Mouse (Mus musculus): ENCODE measurements around the gene Gm20509. TPM values are rescaled to one million over a fixed set of nuclear protein-coding genes. Genes with fewer than 3 reads are reported as not detected.

Gm20509 gene
- total and polyA plus RNA-seq, 3 experiments = not detected

DNA sequence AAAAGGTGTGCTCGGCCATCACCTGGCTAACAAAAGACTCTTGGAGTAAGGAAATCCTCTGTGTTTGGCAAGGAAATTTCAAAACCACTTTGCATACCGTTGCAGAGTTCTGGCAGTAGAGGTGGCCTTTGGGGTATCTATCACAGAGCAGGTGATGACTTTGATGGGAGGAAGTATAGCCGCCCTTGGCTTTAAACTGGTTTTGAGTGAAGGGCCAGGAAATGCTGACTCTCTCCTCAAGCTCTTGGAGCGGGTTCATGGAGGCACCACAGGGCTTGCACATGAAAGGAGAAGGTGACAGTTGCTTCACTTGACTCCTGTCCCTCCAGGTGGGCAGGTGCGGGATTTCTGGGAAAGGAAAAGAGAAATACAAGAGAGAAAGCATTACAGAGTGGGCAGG, 14.7 kb upstream of the Gm20509 start:
- Histone ChIP-seq H3K4me2 (ENCODE audit: insufficient read depth, low read depth, poor library complexity, severe bottlenecking) (no peak overlapping the region), H3K27ac (ENCODE audit: insufficient read depth, low read depth) (no peak overlapping the region), H3K4me1 (ENCODE audit: control insufficient read depth in 1 of 2, insufficient read depth in 2 of 2) (peaks cover 7 to 76% of the 10 kb centered on the region in 2 experiments; a peak in 3 of 4 replicates), H3K9me3 (replicated peaks; ENCODE audit: low read length) (no peaks in the 10 kb centered on the region), H3K36me3 (replicated peaks in 1 of 2; ENCODE audit: control insufficient read depth in 1 of 2, insufficient read depth in 1 of 2, low read length in 1 of 2) (peaks cover 12 to 32% of the 10 kb centered on the region in 2 experiments), H3K4me3 (replicated peaks in 1 of 3; ENCODE audit: low read depth in 2 of 3, low read length in 2 of 3, poor library complexity in 1 of 3) (no peak overlapping the region), H3K27me3 (replicated peaks) (no peaks in the 10 kb centered on the region), H3K9ac (ENCODE audit: insufficient read depth, low read depth) (no peak overlapping the region), H3K79me2 (replicated peaks; ENCODE audit: control insufficient read depth, extremely low read depth, insufficient read depth, poor library complexity, severe bottlenecking) (no peaks in the 10 kb centered on the region)
- no peak for TF ChIP-seq UBTF (IDR thresholded peaks at IDR 0.05; ENCODE audit: low read depth, low read length)
- no peak for DNase-seq (ENCODE audit: extremely low read depth)
- in situ Hi-C loops (cut with MboI; ENCODE audit: low pct_ligation_motif_present, low pct_unique_long_range_greater_than_20kb, low sequenced_read_pairs) (loop anchor here (25.0 kb wide), 1 partner anchor 325 kb away; no protein-coding TSS in a partner anchor), dilution Hi-C loops (cut with MboI; ENCODE audit: extremely low pct_ligation_motif_present, extremely low pct_unique_long_range_greater_than_20kb, low sequenced_read_pairs) (no loop called here)

DNA sequence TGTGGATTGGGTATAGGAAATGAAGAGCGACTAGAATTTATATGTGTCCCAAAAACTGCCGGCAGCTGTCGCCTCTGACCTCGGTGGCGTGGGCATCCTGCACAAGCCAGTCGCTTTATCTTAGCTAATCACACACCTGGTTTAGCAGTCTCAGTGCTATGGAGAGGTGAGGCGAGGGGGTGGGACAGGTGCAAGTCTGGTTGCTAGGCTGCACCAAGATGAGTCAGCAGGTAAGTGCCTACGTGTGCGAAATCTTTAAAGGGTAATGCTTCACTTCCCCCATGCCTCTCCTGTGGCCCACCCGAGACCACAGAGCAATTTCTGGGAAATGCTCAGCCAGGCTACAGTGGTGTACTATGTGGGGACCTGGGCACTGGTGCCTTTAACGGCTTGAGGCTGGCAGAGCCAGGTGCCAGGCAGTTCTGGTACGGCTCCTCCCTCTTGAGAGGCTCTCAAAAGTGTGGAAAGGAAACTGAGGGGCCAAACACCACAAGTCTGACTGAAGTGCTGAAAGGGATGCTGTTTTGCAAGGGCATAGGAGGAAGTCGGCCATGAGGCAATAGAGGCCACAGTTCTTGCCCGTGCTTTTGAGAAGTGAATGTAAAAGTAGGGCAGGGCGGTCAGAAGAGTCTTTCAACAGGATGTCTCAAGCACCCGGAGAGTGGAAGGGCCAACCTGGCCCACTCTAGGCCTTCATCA, 12.9 kb upstream of the Gm20509 start:
- Histone ChIP-seq H3K27me3 (replicated peaks) (no peaks in the 10 kb centered on the region), H3K9me3 (replicated peaks; ENCODE audit: low read length) (no peaks in the 10 kb centered on the region), H3K4me3 (replicated peaks in 1 of 3; ENCODE audit: low read depth in 2 of 3, low read length in 2 of 3, poor library complexity in 1 of 3) (no peak overlapping the region), H3K9ac (ENCODE audit: insufficient read depth, low read depth) (no peak overlapping the region), H3K4me1 (ENCODE audit: control insufficient read depth in 1 of 2, insufficient read depth in 2 of 2) (peaks cover 2 to 61% of the 10 kb centered on the region in 2 experiments; a peak in 2 of 4 replicates), H3K79me2 (replicated peaks; ENCODE audit: control insufficient read depth, extremely low read depth, insufficient read depth, poor library complexity, severe bottlenecking) (no peaks in the 10 kb centered on the region), H3K4me2 (ENCODE audit: insufficient read depth, low read depth, poor library complexity, severe bottlenecking) (no peak overlapping the region), H3K36me3 (replicated peaks in 1 of 2; ENCODE audit: control insufficient read depth in 1 of 2, insufficient read depth in 1 of 2, low read length in 1 of 2) (peaks cover 12 to 31% of the 10 kb centered on the region in 2 experiments), H3K27ac (ENCODE audit: insufficient read depth, low read depth) (no peak overlapping the region)
- TF ChIP-seq MAX (IDR thresholded peaks at IDR 0.05; ENCODE audit: low read length) = no peak
- 0 out of 2 replicates have a peak, but pooled peaks have one; percentile 29 for TF ChIP-seq MAFK (IDR thresholded peaks at IDR 0.05; ENCODE audit: insufficient replicate concordance, low read length)
- DNase-seq (ENCODE audit: extremely low read depth) = peak; percentile 53
- in situ Hi-C loops (cut with MboI; ENCODE audit: low pct_ligation_motif_present, low pct_unique_long_range_greater_than_20kb, low sequenced_read_pairs) = loop anchor here (25.0 kb wide), 1 partner anchor 327 kb away; no protein-coding TSS in a partner anchor
- dilution Hi-C loops (cut with MboI; ENCODE audit: extremely low pct_ligation_motif_present, extremely low pct_unique_long_range_greater_than_20kb, low sequenced_read_pairs) = no loop called here

DNA sequence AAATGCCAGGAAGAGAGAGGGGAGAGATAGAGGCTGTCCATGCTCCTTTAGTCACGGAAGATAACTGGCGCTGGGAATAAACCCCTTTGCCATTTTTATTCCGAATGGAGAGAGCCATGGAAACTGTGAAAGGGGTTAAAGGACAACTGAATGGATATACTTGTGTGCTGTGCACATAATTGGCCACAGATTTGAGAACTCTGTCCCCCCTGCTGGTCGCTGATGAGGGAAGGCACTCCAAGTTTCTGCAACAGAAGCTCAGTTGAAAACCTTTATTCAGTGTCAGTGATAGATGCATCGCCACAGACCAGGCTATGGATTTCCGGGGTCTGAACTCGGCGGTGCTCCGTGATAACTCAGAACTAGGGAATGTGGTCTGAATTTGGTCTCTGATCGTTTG, 12.1 kb upstream of the Gm20509 start:
- Histone ChIP-seq H3K36me3 (replicated peaks in 1 of 2; ENCODE audit: control insufficient read depth in 1 of 2, insufficient read depth in 1 of 2, low read length in 1 of 2) (peaks cover 8 to 32% of the 10 kb centered on the region in 2 experiments), H3K9me3 (replicated peaks; ENCODE audit: low read length) (no peaks in the 10 kb centered on the region), H3K4me3 (replicated peaks in 1 of 3; ENCODE audit: low read depth in 2 of 3, low read length in 2 of 3, poor library complexity in 1 of 3) (no peak overlapping the region), H3K4me2 (ENCODE audit: insufficient read depth, low read depth, poor library complexity, severe bottlenecking) (no peak overlapping the region), H3K79me2 (replicated peaks; ENCODE audit: control insufficient read depth, extremely low read depth, insufficient read depth, poor library complexity, severe bottlenecking) (no peaks in the 10 kb centered on the region), H3K4me1 (ENCODE audit: control insufficient read depth in 1 of 2, insufficient read depth in 2 of 2) (peaks cover 2 to 54% of the 10 kb centered on the region in 2 experiments; a peak in 2 of 4 replicates), H3K9ac (ENCODE audit: insufficient read depth, low read depth) (no peak overlapping the region), H3K27me3 (replicated peaks) (no peaks in the 10 kb centered on the region), H3K27ac (ENCODE audit: insufficient read depth, low read depth) (no peak overlapping the region)
- peak; percentile 6; the same call in 1 of the 2 replicates for TF ChIP-seq SMC3 (IDR thresholded peaks at IDR 0.05; ENCODE audit: low read depth, low read length)
- TF ChIP-seq TBP (conservative IDR thresholded peaks at IDR 0.05; ENCODE audit: low read depth, low read length) = no peak
- dilution Hi-C loops (cut with MboI; ENCODE audit: extremely low pct_ligation_motif_present, extremely low pct_unique_long_range_greater_than_20kb, low sequenced_read_pairs) (no loop called here), in situ Hi-C loops (cut with MboI; ENCODE audit: low pct_ligation_motif_present, low pct_unique_long_range_greater_than_20kb, low sequenced_read_pairs) (loop anchor here (5.0 to 25.0 kb wide), 3 partner anchors 48 to 328 kb away; partner anchors contain the start of genes Pigb and Rab27a)
- DNase-seq (ENCODE audit: extremely low read depth) = no peak
